Mouse (Mus musculus): ENCODE measurements at regions not wholly inside any gene's neighbourhood (a gene's known extent, or its start where the extent isn't known, plus 50 kb on each side); places are given as distances from the start of the nearest gene placed in this dataset.

GRCm38 (mm10) chr1:193564225-193564624 lies 194.1 kb upstream of the Camk1g start:
- WGBS: 57% methylated on average over 3 of the region's 3 CpGs
- no peak for TF ChIP-seq CTCF (IDR thresholded peaks at IDR 0.05; ENCODE audit: extremely low read depth, insufficient read length, insufficient replicate concordance, low read depth, low read length)
- TF ChIP-seq POLR2A (IDR thresholded peaks at IDR 0.05; ENCODE audit: low read depth, low read length): no peak

GRCm38 (mm10) chr1:193562242-193562641 lies 192.1 kb upstream of the Camk1g start:
- Histone ChIP-seq H3K4me3 (ENCODE audit: low read depth, low read length) (no peak overlapping the region), H3K27ac (ENCODE audit: insufficient read depth, low read depth, low read length) (no peak overlapping the region), H3K27me3 (ENCODE audit: control insufficient read depth, insufficient read depth, low read length) (no peaks in the 10 kb centered on the region), H3K4me1 (ENCODE audit: control insufficient read depth, insufficient read depth, insufficient read length, low read length) (no peaks in the 10 kb centered on the region), H3K36me3 (ENCODE audit: control insufficient read depth, insufficient read depth, low read length) (no peaks in the 10 kb centered on the region)
- TF ChIP-seq CTCF (IDR thresholded peaks at IDR 0.05; ENCODE audit: extremely low read depth, insufficient read length, insufficient replicate concordance, low read depth, low read length): no peak
- TF ChIP-seq POLR2A (IDR thresholded peaks at IDR 0.05; ENCODE audit: low read depth, low read length): no peak
- WGBS: 73% methylated on average over 2 of the region's 2 CpGs

More at GRCm38 (mm10) chr1:193564225-193564624, 194.1 kb upstream of the Camk1g start:
- Histone ChIP-seq H3K4me1 (ENCODE audit: control insufficient read depth, insufficient read depth, insufficient read length, low read length) (no peaks in the 10 kb centered on the region), H3K27ac (ENCODE audit: insufficient read depth, low read depth, low read length) (no peak overlapping the region), H3K36me3 (ENCODE audit: control insufficient read depth, insufficient read depth, low read length) (no peaks in the 10 kb centered on the region), H3K4me3 (ENCODE audit: low read depth, low read length) (no peak overlapping the region), H3K27me3 (ENCODE audit: control insufficient read depth, insufficient read depth, low read length) (no peaks in the 10 kb centered on the region; the same call in 1 of the 2 replicates)

- Histone ChIP-seq H3K27me3 (ENCODE audit: control insufficient read depth, insufficient read depth, low read length) (no peaks in the 10 kb centered on the region; the same call in 1 of the 2 replicates), H3K27ac (ENCODE audit: insufficient read depth, low read depth, low read length) (no peak overlapping the region), H3K4me1 (ENCODE audit: control insufficient read depth, insufficient read depth, insufficient read length, low read length) (no peaks in the 10 kb centered on the region), H3K36me3 (ENCODE audit: control insufficient read depth, insufficient read depth, low read length) (no peaks in the 10 kb centered on the region), H3K4me3 (ENCODE audit: low read depth, low read length) (no peak overlapping the region)
- TF ChIP-seq CTCF (IDR thresholded peaks at IDR 0.05; ENCODE audit: extremely low read depth, insufficient read length, insufficient replicate concordance, low read depth, low read length) (no peak), POLR2A (IDR thresholded peaks at IDR 0.05; ENCODE audit: low read depth, low read length) (no peak)
- WGBS: 37% methylated on average over 4 of the region's 4 CpGs
Measured at GRCm38 (mm10) chr1:193558122-193558521, 188.0 kb upstream of the Camk1g start.

GRCm38 (mm10) chr1:193554731-193555130 lies 184.6 kb upstream of the Camk1g start:
- TF ChIP-seq POLR2A (IDR thresholded peaks at IDR 0.05; ENCODE audit: low read depth, low read length): no peak
- TF ChIP-seq CTCF (IDR thresholded peaks at IDR 0.05; ENCODE audit: extremely low read depth, insufficient read length, insufficient replicate concordance, low read depth, low read length): no peak
- WGBS: 68% methylated on average over 3 of the region's 3 CpGs
- Histone ChIP-seq H3K27me3 (ENCODE audit: control insufficient read depth, insufficient read depth, low read length) (no peaks in the 10 kb centered on the region; the same call in 1 of the 2 replicates), H3K4me3 (ENCODE audit: low read depth, low read length) (no peak overlapping the region), H3K4me1 (ENCODE audit: control insufficient read depth, insufficient read depth, insufficient read length, low read length) (peaks cover 3% of the 10 kb centered on the region; the same call in 1 of the 2 replicates), H3K27ac (ENCODE audit: insufficient read depth, low read depth, low read length) (no peak overlapping the region), H3K36me3 (ENCODE audit: control insufficient read depth, insufficient read depth, low read length) (no peaks in the 10 kb centered on the region)

GRCm38 (mm10) chr1:193552348-193552747 lies 182.2 kb upstream of the Camk1g start:
- TF ChIP-seq CTCF (IDR thresholded peaks at IDR 0.05; ENCODE audit: extremely low read depth, insufficient read length, insufficient replicate concordance, low read depth, low read length): no peak
- TF ChIP-seq POLR2A (IDR thresholded peaks at IDR 0.05; ENCODE audit: low read depth, low read length): no peak
- Histone ChIP-seq H3K36me3 (ENCODE audit: control insufficient read depth, insufficient read depth, low read length) (no peaks in the 10 kb centered on the region), H3K4me3 (ENCODE audit: low read depth, low read length) (peak overlapping the region; percentile 36; the same call in 1 of the 2 replicates), H3K4me1 (ENCODE audit: control insufficient read depth, insufficient read depth, insufficient read length, low read length) (peaks cover 3% of the 10 kb centered on the region; the same call in 1 of the 2 replicates), H3K27ac (ENCODE audit: insufficient read depth, low read depth, low read length) (no peak overlapping the region), H3K27me3 (ENCODE audit: control insufficient read depth, insufficient read depth, low read length) (no peaks in the 10 kb centered on the region; the same call in 1 of the 2 replicates)
- WGBS: 28% methylated on average over 2 of the region's 2 CpGs

- TF ChIP-seq CTCF (IDR thresholded peaks at IDR 0.05; ENCODE audit: extremely low read depth, insufficient read length, insufficient replicate concordance, low read depth, low read length) (no peak), POLR2A (IDR thresholded peaks at IDR 0.05; ENCODE audit: low read depth, low read length) (no peak)
- H3K4me1 ChIP-seq (ENCODE audit: control insufficient read depth, insufficient read depth, insufficient read length, low read length): peaks cover 3% of the 10 kb centered on the region; the same call in 1 of the 2 replicates
- H3K4me3 ChIP-seq (ENCODE audit: low read depth, low read length): no peak overlapping the region
- H3K27me3 ChIP-seq (ENCODE audit: control insufficient read depth, insufficient read depth, low read length): no peaks in the 10 kb centered on the region; the same call in 1 of the 2 replicates
- no peak overlapping the region for H3K27ac ChIP-seq (ENCODE audit: insufficient read depth, low read depth, low read length)
- no peaks in the 10 kb centered on the region for H3K36me3 ChIP-seq (ENCODE audit: control insufficient read depth, insufficient read depth, low read length)
- WGBS: 85% methylated on average over 1 of the region's 1 CpGs
Measured at GRCm38 (mm10) chr1:193551340-193551739, 181.2 kb upstream of the Camk1g start.

- Histone ChIP-seq H3K4me1 (ENCODE audit: control insufficient read depth, insufficient read depth, insufficient read length, low read length) (peaks cover 3% of the 10 kb centered on the region; the same call in 1 of the 2 replicates), H3K27me3 (ENCODE audit: control insufficient read depth, insufficient read depth, low read length) (no peaks in the 10 kb centered on the region; the same call in 1 of the 2 replicates), H3K4me3 (ENCODE audit: low read depth, low read length) (no peak overlapping the region), H3K36me3 (ENCODE audit: control insufficient read depth, insufficient read depth, low read length) (no peaks in the 10 kb centered on the region), H3K27ac (ENCODE audit: insufficient read depth, low read depth, low read length) (no peak overlapping the region)
- 29% methylated on average over 2 of the region's 2 CpGs for WGBS
- TF ChIP-seq POLR2A (IDR thresholded peaks at IDR 0.05; ENCODE audit: low read depth, low read length) (no peak), CTCF (IDR thresholded peaks at IDR 0.05; ENCODE audit: extremely low read depth, insufficient read length, insufficient replicate concordance, low read depth, low read length) (no peak)
Measured at GRCm38 (mm10) chr1:193550761-193551160, 180.7 kb upstream of the Camk1g start.

Data from small intestine, adult 2 months (tissue).